13 mouse cellular contexts compared by ENCODE assay signal in genomic region chr16:17633481-17634181, GRCm38 (mm10). TPM values are rescaled to one million over a fixed set of nuclear protein-coding genes. Genes with fewer than 3 reads are reported as not detected.
A peak's percentile ranks its signal among the peaks of the same experiment; 100 is the strongest.
DNase-seq lines count a peak whose midpoint lies in the region; ATAC-seq lines count a peak whose summit lies in the region.
"Had no signal": no experiment of that assay in that cellular context is flagged by ENCODE, and none has a peak within 500 bp of the region (broad histone marks: within the 10 kb centered on the region; RNA-seq: fewer than 3 reads in every experiment).

No protein-coding gene starts in this region.

- no peak overlapping the region for H3K4me3 ChIP-seq in heart, embryonic 10.5 days
- H3K4me3 ChIP-seq in midbrain, embryonic 11.5 days (ENCODE audit: low read depth, low read length) = no peak overlapping the region
- H3K4me3 ChIP-seq in midbrain, embryonic 14.5 days (replicated peaks; ENCODE audit: low read depth, low read length) = no peak overlapping the region
- H3K4me3 ChIP-seq in liver, embryonic 13.5 days (replicated peaks) = no peak overlapping the region
- H3K4me3 ChIP-seq: embryonic facial prominence, embryonic 13.5 days; hindbrain, embryonic 15.5 days had no signal

- ATAC-seq in midbrain, embryonic 11.5 days (ENCODE audit: low FRiP score) = no peak; the same call in 1 of the 2 replicates
- no peak for ATAC-seq in midbrain, embryonic 14.5 days (ENCODE audit: low FRiP score, low TSS enrichment)
- no peak for ATAC-seq in liver, embryonic 13.5 days (ENCODE audit: low read depth)
- no peak for ATAC-seq in megakaryocyte-erythroid progenitor cell, adult 5-6 weeks (replicated peaks; ENCODE audit: low FRiP score, low TSS enrichment, poor library complexity, severe bottlenecking)

- peak overlapping the region; percentile 36; the same call in 1 of the 2 replicates for H3K27ac ChIP-seq in heart, embryonic 10.5 days
- H3K27ac ChIP-seq in midbrain, embryonic 11.5 days (ENCODE audit: low read depth, low read length) = no peak overlapping the region
- H3K27ac ChIP-seq in midbrain, embryonic 14.5 days (replicated peaks; ENCODE audit: low read depth, low read length) = no peak overlapping the region
- H3K27ac ChIP-seq in liver, embryonic 13.5 days = no peak overlapping the region; the same call in 1 of the 2 replicates
- H3K27ac ChIP-seq: embryonic facial prominence, embryonic 13.5 days; hindbrain, embryonic 15.5 days had no signal

- H3K4me2 ChIP-seq in midbrain, embryonic 11.5 days = no peak overlapping the region
- H3K4me2 ChIP-seq in midbrain, embryonic 14.5 days (ENCODE audit: low read length) = no peak overlapping the region
- H3K4me2 ChIP-seq in liver, embryonic 13.5 days = no peak overlapping the region
- H3K4me2 ChIP-seq: embryonic facial prominence, embryonic 13.5 days; hindbrain, embryonic 15.5 days had no signal

- 68% methylated on average over 8 of the region's 8 CpGs for WGBS in heart, embryonic 10.5 days
- 78% methylated on average over 8 of the region's 8 CpGs for WGBS in midbrain, embryonic 11.5 days
- 77% methylated on average over 8 of the region's 8 CpGs for WGBS in midbrain, embryonic 14.5 days
- WGBS in liver, embryonic 13.5 days (ENCODE audit: insufficient replicate concordance) = 62% methylated on average over 8 of the region's 8 CpGs

- DNase-seq in heart, embryonic 10.5 days (ENCODE audit: low spot score) = no peak
- DNase-seq in heart, postnatal 25 days (ENCODE audit: low spot score) = no peak
- DNase-seq in midbrain, embryonic 11.5 days (ENCODE audit: low spot score, missing footprints) = peak; percentile 78
- no peak for DNase-seq in midbrain, embryonic 14.5 days
- DNase-seq in NIH3T3 (ENCODE audit: low read depth) = peak; percentile 20
- DNase-seq in liver, embryonic 13.5 days = no peak
- DNase-seq in urinary bladder, postnatal 36 days (ENCODE audit: low spot score in 2 of 2) = no peak
- DNase-seq: lung, postnatal 10 days; thymus, postnatal 4 days had no signal

- H3K9ac ChIP-seq in midbrain, embryonic 11.5 days (ENCODE audit: low read length) = no peak overlapping the region
- no peak overlapping the region for H3K9ac ChIP-seq in midbrain, embryonic 14.5 days (replicated peaks; ENCODE audit: low read length)
- H3K9ac ChIP-seq in liver, embryonic 13.5 days = 0 out of 2 replicates have a peak overlapping the region, but pooled peaks have one; percentile 17
- H3K9ac ChIP-seq: embryonic facial prominence, embryonic 13.5 days; hindbrain, embryonic 15.5 days had no signal

- H3K36me3 ChIP-seq in heart, embryonic 10.5 days = peaks cover 70% of the 10 kb centered on the region
- H3K36me3 ChIP-seq in midbrain, embryonic 11.5 days (ENCODE audit: control insufficient read depth, insufficient read depth, low read length) = peaks cover 12% of the 10 kb centered on the region
- peaks cover 54% of the 10 kb centered on the region for H3K36me3 ChIP-seq in midbrain, embryonic 14.5 days (ENCODE audit: control insufficient read depth, insufficient read depth, low read length)
- H3K36me3 ChIP-seq in liver, embryonic 13.5 days = peaks cover 92% of the 10 kb centered on the region

- H3K27me3 ChIP-seq in heart, embryonic 10.5 days (ENCODE audit: insufficient read depth, poor library complexity, severe bottlenecking) = no peaks in the 10 kb centered on the region
- no peaks in the 10 kb centered on the region for H3K27me3 ChIP-seq in midbrain, embryonic 11.5 days (ENCODE audit: control insufficient read depth, insufficient read depth, low read length)
- no peaks in the 10 kb centered on the region for H3K27me3 ChIP-seq in midbrain, embryonic 14.5 days (ENCODE audit: control insufficient read depth, insufficient read depth, low read length)
- no peaks in the 10 kb centered on the region for H3K27me3 ChIP-seq in liver, embryonic 13.5 days
- H3K27me3 ChIP-seq: embryonic facial prominence, embryonic 13.5 days; hindbrain, embryonic 15.5 days had no signal

- intact Hi-C loops in heart, postnatal 25 days (cut with DNase I) = no loop called here

- no peaks in the 10 kb centered on the region for H3K9me3 ChIP-seq in heart, embryonic 10.5 days
- H3K9me3 ChIP-seq in midbrain, embryonic 11.5 days (ENCODE audit: control insufficient read depth, low read length) = no peaks in the 10 kb centered on the region
- no peaks in the 10 kb centered on the region for H3K9me3 ChIP-seq in midbrain, embryonic 14.5 days (ENCODE audit: control insufficient read depth, low read length)
- no peaks in the 10 kb centered on the region for H3K9me3 ChIP-seq in liver, embryonic 13.5 days (replicated peaks)
- H3K9me3 ChIP-seq: embryonic facial prominence, embryonic 13.5 days; hindbrain, embryonic 15.5 days had no signal

- peaks cover 38% of the 10 kb centered on the region for H3K4me1 ChIP-seq in heart, embryonic 10.5 days
- no peaks in the 10 kb centered on the region for H3K4me1 ChIP-seq in midbrain, embryonic 11.5 days (ENCODE audit: control insufficient read depth, insufficient read depth, low read length)
- no peaks in the 10 kb centered on the region for H3K4me1 ChIP-seq in midbrain, embryonic 14.5 days (ENCODE audit: control insufficient read depth, insufficient read depth, low read length)
- peaks cover 45% of the 10 kb centered on the region for H3K4me1 ChIP-seq in liver, embryonic 13.5 days (replicated peaks)
- H3K4me1 ChIP-seq: embryonic facial prominence, embryonic 13.5 days; hindbrain, embryonic 15.5 days had no signal

RNA-seq across cellular contexts. Expression of gene Ccdc74a, which starts 12.6 kb away (rescaled TPM):
- polyA plus RNA-seq in heart, embryonic 10.5 days (2016; fragmentation: Nextera tagmentation; extraction: Ambion mirVana) = 4.4 and 5.8 TPM in 2 replicates
- total RNA-seq in heart, postnatal 25 days (2021) = under 1 TPM in 1 of 2 experiments, not detected in 1; 0.36 TPM
- 4.8 and 5.4 TPM in 2 replicates for polyA plus RNA-seq in midbrain, embryonic 11.5 days (2014; fragmentation: Nextera tagmentation; extraction: Ambion mirVana)
- polyA plus RNA-seq in midbrain, embryonic 14.5 days (2014; fragmentation: Nextera tagmentation; extraction: Ambion mirVana) = 9.4 and 9.6 TPM in 2 replicates
- 1.6 and 2.3 TPM in 2 replicates for polyA plus RNA-seq in liver, embryonic 13.5 days (2015; fragmentation: Nextera tagmentation; extraction: Ambion mirVana)
- total RNA-seq in megakaryocyte-erythroid progenitor cell, adult 5-6 weeks (2014; fragmentation: Nextera tagmentation) = 1.3 and 13.1 TPM in 2 replicates
- 0.42 and 9.2 TPM in 2 replicates for total RNA-seq in megakaryocyte-erythroid progenitor cell, adult 5-6 weeks (2017)
- total RNA-seq: monocyte, adult 5-6 weeks had no signal

RNA-seq across cellular contexts. Expression of gene Smpd4, which starts 14.5 kb away (rescaled TPM):
- polyA plus RNA-seq in heart, embryonic 10.5 days (2016; fragmentation: Nextera tagmentation; extraction: Ambion mirVana) = 39.1 and 44.2 TPM in 2 replicates
- 10 to 100 TPM; 18.3 to 20.7 TPM for total RNA-seq in heart, postnatal 25 days (2021)
- 41.1 and 46.5 TPM in 2 replicates for polyA plus RNA-seq in midbrain, embryonic 11.5 days (2014; fragmentation: Nextera tagmentation; extraction: Ambion mirVana)
- 29.1 and 29.3 TPM in 2 replicates for polyA plus RNA-seq in midbrain, embryonic 14.5 days (2014; fragmentation: Nextera tagmentation; extraction: Ambion mirVana)
- polyA plus RNA-seq in liver, embryonic 13.5 days (2015; fragmentation: Nextera tagmentation; extraction: Ambion mirVana) = 16.7 and 22.5 TPM in 2 replicates
- total RNA-seq in megakaryocyte-erythroid progenitor cell, adult 5-6 weeks (2014; fragmentation: Nextera tagmentation) = 88.7 and 152 TPM in 2 replicates
- total RNA-seq in megakaryocyte-erythroid progenitor cell, adult 5-6 weeks (2017) = 75.3 and 83.2 TPM in 2 replicates

RNA-seq across cellular contexts. Expression of gene Slc7a4, which starts 50.6 kb away (rescaled TPM):
- polyA plus RNA-seq in heart, embryonic 10.5 days (2016; fragmentation: Nextera tagmentation; extraction: Ambion mirVana) = 3.3 and 8.5 TPM in 2 replicates
- total RNA-seq in heart, postnatal 25 days (2021) = 1 to 10 TPM; 1.4 to 2.3 TPM
- polyA plus RNA-seq in midbrain, embryonic 11.5 days (2014; fragmentation: Nextera tagmentation; extraction: Ambion mirVana) = 1.5 and 2.0 TPM in 2 replicates
- polyA plus RNA-seq in midbrain, embryonic 14.5 days (2014; fragmentation: Nextera tagmentation; extraction: Ambion mirVana) = 25.0 and 32.4 TPM in 2 replicates
- 1.3 and 1.8 TPM in 2 replicates for polyA plus RNA-seq in liver, embryonic 13.5 days (2015; fragmentation: Nextera tagmentation; extraction: Ambion mirVana)
- 10.8 and 13.9 TPM in 2 replicates for total RNA-seq in megakaryocyte-erythroid progenitor cell, adult 5-6 weeks (2014; fragmentation: Nextera tagmentation)
- 5.2 and 7.6 TPM in 2 replicates for total RNA-seq in megakaryocyte-erythroid progenitor cell, adult 5-6 weeks (2017)
- total RNA-seq: monocyte, adult 5-6 weeks had no signal

Comparison
In these comparisons a context has a peak if more than half of its experiments do, and no peak if none do; other contexts are left out.
1. DNase-seq: peak in midbrain, embryonic 11.5 days (single experiment) and NIH3T3 (single experiment); none in heart, embryonic 10.5 days (single experiment), heart, postnatal 25 days (single experiment), midbrain, embryonic 14.5 days (single experiment), liver, embryonic 13.5 days (single experiment) and urinary bladder, postnatal 36 days (0 of 2).